Mouse (Mus musculus) erythroblast, embryonic 14.5 days (primary cell): ENCODE measurements around the gene Filip1. TPM values are rescaled to one million over a fixed set of nuclear protein-coding genes. Genes with fewer than 3 reads are reported as not detected.

Source experiments
- H3K27me3 ChIP-seq: 2 replicates; pipeline ENCODE4 v1.6.1; 2012; ENCODE audit warnings: inconsistent platforms; ENCODE audit not compliant: control insufficient read depth
- H3K36me3 ChIP-seq: 2 replicates; pipeline ENCODE4 v1.6.1; 2012; ENCODE audit warnings: mild to moderate bottlenecking, inconsistent platforms; ENCODE audit not compliant: control insufficient read depth
- H3K4me1 ChIP-seq: 2 replicates; pipeline ENCODE4 v1.6.1; 2012; ENCODE audit warnings: inconsistent platforms; ENCODE audit not compliant: control insufficient read depth
- H3K4me3 ChIP-seq: replicated peaks from 2 replicates; pipeline ENCODE3; 2012; ENCODE audit warnings: moderate library complexity, mild to moderate bottlenecking, inconsistent platforms
- H3K9me3 ChIP-seq: 2 replicates; pipeline ENCODE4 v1.6.1; 2012; ENCODE audit warnings: low read length, inconsistent platforms, mixed read lengths; ENCODE audit not compliant: control insufficient read depth
- GATA1 ChIP-seq: IDR thresholded peaks from 2 replicates; pipeline ENCODE4 v1.6.1; 2012; ENCODE audit warnings: low read length, inconsistent platforms, mixed read lengths
- TAL1 ChIP-seq: IDR thresholded peaks from 3 replicates; pipeline ENCODE4 v1.6.1; 2012; ENCODE audit warnings: low read length, inconsistent platforms, mixed read lengths
- polyA plus RNA-seq: library from polyadenylated mRNA; stranded (reverse); fragments of >175 nt; gene quantifications from 2 replicates; pipeline ENCODE4 v1.2.3, GENCODE M21; 2012

The Filip1 gene
- polyA plus RNA-seq, 1 experiment = not detected

- TF ChIP-seq GATA1 (no peak), TAL1 (no peak)
- Histone ChIP-seq H3K4me3 (no peak overlapping the region), H3K9me3 (no peaks in the 10 kb centered on the region), H3K27me3 (no peaks in the 10 kb centered on the region), H3K4me1 (no peaks in the 10 kb centered on the region), H3K36me3 (no peaks in the 10 kb centered on the region)
These were observed 137.0 kb downstream of the Filip1 start for GRCm38 (mm10) chr9:79875522-79876131.

- Histone ChIP-seq H3K9me3 (no peaks in the 10 kb centered on the region), H3K4me1 (no peaks in the 10 kb centered on the region), H3K27me3 (no peaks in the 10 kb centered on the region), H3K4me3 (no peak overlapping the region), H3K36me3 (no peaks in the 10 kb centered on the region)
- TF ChIP-seq GATA1 (no peak), TAL1 (no peak)
These were observed 140.1 kb downstream of the Filip1 start for GRCm38 (mm10) chr9:79872598-79872997.

- H3K4me3 ChIP-seq = no peak overlapping the region
- no peaks in the 10 kb centered on the region for H3K36me3 ChIP-seq
- no peaks in the 10 kb centered on the region for H3K27me3 ChIP-seq
- H3K9me3 ChIP-seq = no peaks in the 10 kb centered on the region
- TF ChIP-seq TAL1 = no peak
- H3K4me1 ChIP-seq = no peaks in the 10 kb centered on the region
These were observed 143.1 kb downstream of the Filip1 start for GRCm38 (mm10) chr9:79869512-79869911.

- Histone ChIP-seq H3K4me1 (no peaks in the 10 kb centered on the region), H3K27me3 (no peaks in the 10 kb centered on the region), H3K4me3 (no peak overlapping the region), H3K36me3 (no peaks in the 10 kb centered on the region), H3K9me3 (no peaks in the 10 kb centered on the region)
- TF ChIP-seq TAL1 (no peak), GATA1 (no peak)
These were observed 146.7 kb downstream of the Filip1 start for GRCm38 (mm10) chr9:79865998-79866397.

- no peak overlapping the region for H3K4me3 ChIP-seq
- TF ChIP-seq TAL1 (no peak), GATA1 (no peak)
- no peaks in the 10 kb centered on the region for H3K36me3 ChIP-seq
- H3K4me1 ChIP-seq = no peaks in the 10 kb centered on the region
- H3K9me3 ChIP-seq = no peaks in the 10 kb centered on the region
- no peaks in the 10 kb centered on the region for H3K27me3 ChIP-seq
These were observed 150.1 kb downstream of the Filip1 start for GRCm38 (mm10) chr9:79862544-79862943.

GRCm38 (mm10) chr9:79847099-79847498, 165.6 kb downstream of the Filip1 start:
- Histone ChIP-seq H3K27me3 (no peaks in the 10 kb centered on the region), H3K4me1 (no peaks in the 10 kb centered on the region), H3K9me3 (no peaks in the 10 kb centered on the region), H3K4me3 (no peak overlapping the region), H3K36me3 (no peaks in the 10 kb centered on the region)
- TF ChIP-seq TAL1 (no peak), GATA1 (no peak)

GRCm38 (mm10) chr9:79842615-79843014, 170.0 kb downstream of the Filip1 start:
- TF ChIP-seq GATA1 = no peak
- no peak for TF ChIP-seq TAL1
- Histone ChIP-seq H3K36me3 (no peaks in the 10 kb centered on the region), H3K9me3 (no peaks in the 10 kb centered on the region), H3K27me3 (no peaks in the 10 kb centered on the region), H3K4me3 (no peak overlapping the region), H3K4me1 (no peaks in the 10 kb centered on the region)

GRCm38 (mm10) chr9:79842028-79842427, 170.6 kb downstream of the Filip1 start:
- H3K4me3 ChIP-seq = no peak overlapping the region
- no peaks in the 10 kb centered on the region for H3K4me1 ChIP-seq
- H3K36me3 ChIP-seq = no peaks in the 10 kb centered on the region
- no peaks in the 10 kb centered on the region for H3K27me3 ChIP-seq
- no peaks in the 10 kb centered on the region for H3K9me3 ChIP-seq
- TF ChIP-seq GATA1 (no peak), TAL1 (no peak)

GRCm38 (mm10) chr9:79831294-79831693, 181.4 kb downstream of the Filip1 start:
- Histone ChIP-seq H3K9me3 (no peaks in the 10 kb centered on the region), H3K4me3 (no peak overlapping the region), H3K36me3 (no peaks in the 10 kb centered on the region), H3K4me1 (no peaks in the 10 kb centered on the region), H3K27me3 (no peaks in the 10 kb centered on the region)
- TF ChIP-seq TAL1 (no peak), GATA1 (no peak)

GRCm38 (mm10) chr9:79830874-79831273, 181.8 kb downstream of the Filip1 start:
- H3K27me3 ChIP-seq = no peaks in the 10 kb centered on the region
- no peak overlapping the region for H3K4me3 ChIP-seq
- H3K4me1 ChIP-seq = no peaks in the 10 kb centered on the region
- no peak for TF ChIP-seq GATA1
- no peak for TF ChIP-seq TAL1
- H3K36me3 ChIP-seq = no peaks in the 10 kb centered on the region
- no peaks in the 10 kb centered on the region for H3K9me3 ChIP-seq
